Mouse (Mus musculus) kidney, adult 2 months (tissue): ENCODE results near the gene Atp6v0d1.

ENCODE experiments used
- CTCF ChIP-seq: fragments of 200-500 bp; conservative IDR thresholded peaks from 2 replicates; pipeline ENCODE4 v1.5.1; 2011; ENCODE audit warnings: low read depth, mild to moderate bottlenecking, control low read depth, low read length, moderate library complexity, mixed read lengths; ENCODE audit not compliant: insufficient read depth, insufficient read length
- POLR2A ChIP-seq: fragments of 200-500 bp; IDR thresholded peaks from one replicate; pipeline ENCODE4 v1.6.1; 2011; ENCODE audit warnings: low read depth, low read length, control low read depth

GRCm38 (mm10) chr8:105504617-105505016 is 61.2 kb downstream of the Atp6v0d1 start:
- TF ChIP-seq POLR2A: no peak
- no peak for TF ChIP-seq CTCF
